Mouse (Mus musculus) limb, embryonic 11.5 days (tissue): Measurements from ENCODE around the gene Bmpr1a. TPM values are rescaled to one million over a fixed set of nuclear protein-coding genes. Genes with fewer than 3 reads are reported as not detected.

Source experiments
- ATAC-seq: fragments of 200-750 bp; cut with Nextera tagmentation; 2 replicates; pipeline ENCODE4 v1.8.0; 2017; ENCODE audit warnings: low read depth; ENCODE audit not compliant: insufficient number of reproducible peaks, low FRiP score, low TSS enrichment
- DNase-seq: peaks from one replicate; pipeline ENCODE4 v3.0.0-alpha.2; 2015; ENCODE audit warnings: low spot score
- H3K27ac ChIP-seq: fragments of 300-500 bp; sonication (generic); replicated peaks from 2 replicates; pipeline ENCODE4 v1.5.1; 2014; ENCODE audit warnings: low read depth, mild to moderate bottlenecking, low read length
- H3K27me3 ChIP-seq: fragments of 300-500 bp; sonication (generic); 2 replicates; pipeline ENCODE4 v1.6.1; 2014; ENCODE audit warnings: mild to moderate bottlenecking, low read length, mixed read lengths; ENCODE audit not compliant: control insufficient read depth, insufficient read depth
- H3K36me3 ChIP-seq: fragments of 300-500 bp; sonication (generic); 2 replicates; pipeline ENCODE4 v1.6.1; 2014; ENCODE audit warnings: mild to moderate bottlenecking, low read length, moderate library complexity, mixed read lengths; ENCODE audit not compliant: control insufficient read depth, insufficient read depth
- H3K4me1 ChIP-seq: fragments of 300-500 bp; sonication (generic); 2 replicates; pipeline ENCODE4 v1.6.1; 2014; ENCODE audit warnings: low read length, mixed read lengths; ENCODE audit not compliant: control insufficient read depth, insufficient read depth
- H3K4me2 ChIP-seq: fragments of 300-500 bp; sonication (generic); 2 replicates; pipeline ENCODE4 v1.6.1; 2014; ENCODE audit warnings: low read depth, mild to moderate bottlenecking, moderate library complexity; ENCODE audit not compliant: severe bottlenecking
- H3K4me3 ChIP-seq: fragments of 300-500 bp; sonication (generic); 2 replicates; pipeline ENCODE4 v1.5.1; 2014; ENCODE audit warnings: low read depth, low read length
- H3K9ac ChIP-seq: fragments of 300-500 bp; sonication (generic); 2 replicates; pipeline ENCODE4 v1.6.1; 2014; ENCODE audit warnings: mild to moderate bottlenecking, low read length
- H3K9me3 ChIP-seq: fragments of 300-500 bp; sonication (generic); 2 replicates; pipeline ENCODE4 v1.6.1; 2016; ENCODE audit warnings: low read length; ENCODE audit not compliant: control insufficient read depth
- WGBS: fragments of 180-500 bp; shearing (Covaris S2); extraction: QIAGEN DNeasy Blood & Tissue Kit; methylation state at CpG from one replicate; pipeline ENCODE4 v1.1.7; 2014; 5-methylcytosine and 5-hydroxymethylcytosine counted together
- polyA plus RNA-seq: library from polyadenylated mRNA; unstranded; fragments of >200 nt; fragmentation: Nextera tagmentation; extraction: Ambion mirVana; gene quantifications from 2 replicates; pipeline ENCODE4 v1.2.1, GENCODE M21; 2014

Gene Bmpr1a
- polyA plus RNA-seq, 1 experiment from 2014 or later, result 67.2 TPM

DNA sequence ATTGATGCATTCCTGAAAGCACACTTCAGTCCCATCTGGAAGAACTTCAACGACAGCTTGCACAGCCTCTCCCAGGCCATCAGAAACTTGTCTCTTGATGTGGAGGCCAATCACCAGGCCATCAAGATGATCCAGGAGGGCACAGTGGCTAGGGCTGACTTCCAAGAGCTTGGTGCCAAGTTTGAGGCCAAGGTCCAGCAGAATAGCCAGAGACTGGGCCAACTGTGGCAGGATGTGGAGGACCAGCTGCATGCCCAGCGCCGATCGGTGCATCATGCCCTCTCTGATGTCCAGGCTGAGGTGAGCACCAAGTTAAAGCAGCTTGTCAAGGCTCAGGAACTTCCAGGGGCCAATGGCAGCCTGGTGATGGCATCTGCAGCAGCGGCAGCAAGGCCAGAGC is 105.3 kb downstream of the Bmpr1a start:
- H3K4me2 ChIP-seq, result no peak overlapping the region
- no peak for ATAC-seq
- H3K9ac ChIP-seq, result no peak overlapping the region
- DNase-seq, result no peak
- 89% methylated on average over 5 of the region's 5 CpGs for WGBS
- H3K36me3 ChIP-seq, result peaks cover 2% of the 10 kb centered on the region
- H3K27ac ChIP-seq, result no peak overlapping the region
- H3K4me3 ChIP-seq, result no peak overlapping the region
- H3K9me3 ChIP-seq, result no peaks in the 10 kb centered on the region; the same call in 1 of the 2 replicates
- H3K4me1 ChIP-seq, result no peaks in the 10 kb centered on the region
- H3K27me3 ChIP-seq, result no peaks in the 10 kb centered on the region

DNA sequence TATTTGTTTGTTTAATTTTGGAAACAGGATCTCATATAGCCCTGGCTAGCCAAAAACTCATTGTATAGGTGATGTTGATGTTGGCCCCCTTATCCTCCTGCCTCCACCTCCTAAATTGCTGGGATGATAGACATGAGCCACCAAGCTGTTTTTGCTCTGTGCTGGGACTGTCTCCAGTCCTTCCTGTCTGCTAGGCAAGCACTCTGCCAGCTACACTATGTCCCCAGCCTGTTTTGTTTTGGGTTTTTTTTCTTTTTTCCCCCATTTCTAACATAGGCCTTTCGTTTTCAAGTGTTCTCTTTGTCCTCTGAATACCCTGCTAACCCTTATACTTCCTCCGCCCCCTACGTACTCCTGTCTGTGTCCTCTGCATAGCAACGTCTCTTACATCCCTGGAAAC is 109.8 kb downstream of the Bmpr1a start:
- Histone ChIP-seq H3K27ac (no peak overlapping the region), H3K4me2 (no peak overlapping the region), H3K36me3 (no peaks in the 10 kb centered on the region), H3K9ac (no peak overlapping the region), H3K27me3 (no peaks in the 10 kb centered on the region), H3K9me3 (no peaks in the 10 kb centered on the region), H3K4me1 (no peaks in the 10 kb centered on the region), H3K4me3 (no peak overlapping the region)
- ATAC-seq (no peak), DNase-seq (no peak)
- WGBS, result 81% methylated on average over 4 of the region's 4 CpGs

DNA sequence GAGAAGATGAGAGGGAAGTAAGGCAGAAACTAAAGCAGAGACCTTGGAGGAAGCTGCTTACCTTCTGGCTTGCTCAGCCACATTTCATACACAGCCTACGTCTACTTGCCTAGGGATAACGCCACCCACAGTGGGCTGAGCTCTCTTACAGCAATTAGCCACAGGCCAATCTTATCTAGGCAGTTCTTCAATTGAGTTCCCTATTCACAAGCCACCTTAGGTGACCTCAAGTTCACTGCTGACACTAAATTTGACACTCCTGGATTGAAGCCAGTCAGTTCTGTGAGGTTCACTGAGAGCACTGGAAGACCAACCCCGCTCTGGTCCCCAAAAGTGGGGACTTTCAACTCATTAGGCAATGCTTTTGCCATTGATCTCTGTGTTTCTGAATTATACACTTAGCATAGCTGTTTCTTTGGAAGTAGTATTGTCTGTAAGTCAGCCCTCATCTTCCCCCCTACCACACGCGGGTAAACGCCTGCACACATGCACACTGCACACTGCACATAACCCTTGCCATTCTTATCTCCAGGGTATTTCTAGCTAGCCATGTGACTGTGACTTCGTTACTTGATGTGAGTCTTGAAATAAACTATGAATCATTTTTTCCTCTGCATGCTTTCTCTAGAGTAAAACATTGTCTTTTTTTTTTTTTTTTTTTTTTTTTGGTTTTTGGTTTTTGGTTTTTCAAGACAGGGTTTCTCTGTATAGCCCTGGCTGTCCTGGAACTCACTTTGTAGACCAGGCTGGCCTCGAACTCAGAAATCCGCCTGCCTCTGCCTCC is 120.0 kb downstream of the Bmpr1a start:
- H3K27ac ChIP-seq, result no peak overlapping the region

DNA sequence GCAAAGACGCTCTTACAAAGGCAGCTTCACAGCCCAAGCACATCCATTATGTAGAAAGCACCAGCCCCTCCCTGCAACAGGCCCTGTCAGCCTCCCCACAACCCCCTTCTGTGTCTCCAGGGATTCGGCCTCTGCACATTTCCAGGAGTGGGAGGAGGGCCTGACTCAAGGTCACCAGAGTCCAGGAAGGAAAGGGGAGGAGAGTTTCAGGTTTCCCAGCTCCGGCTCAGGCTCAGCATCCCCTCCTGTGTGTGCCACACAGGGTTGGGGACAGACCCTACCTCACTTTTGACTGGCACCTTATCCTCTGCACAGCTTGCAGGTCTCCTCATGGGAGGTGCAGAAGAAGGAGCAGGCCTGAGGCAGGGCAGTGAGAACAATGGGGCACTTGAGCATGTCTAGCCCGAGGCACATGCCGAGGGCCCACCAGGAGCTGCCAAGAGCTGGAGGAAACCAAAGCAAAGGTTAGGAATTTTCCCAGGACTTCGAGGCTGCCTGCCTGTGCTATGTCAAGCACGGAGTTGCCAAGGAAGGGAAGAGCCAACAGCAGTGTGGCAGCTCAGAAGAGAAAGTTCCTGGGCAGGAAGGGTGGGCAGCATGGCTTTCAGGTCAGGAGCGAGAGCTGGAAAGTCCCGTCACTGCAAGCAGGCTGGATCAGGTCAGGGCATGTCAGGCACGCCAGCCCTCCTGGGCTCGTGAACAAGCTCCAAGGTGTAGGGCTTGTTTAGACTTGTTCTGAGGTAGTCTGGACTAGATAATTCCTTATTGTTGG is 124.4 kb downstream of the Bmpr1a start:
- H3K36me3 ChIP-seq, result no peaks in the 10 kb centered on the region
- H3K9ac ChIP-seq, result no peak overlapping the region; the same call in 1 of the 2 replicates
- ATAC-seq (peak; percentile 67), DNase-seq (peak; percentile 67)
- no peaks in the 10 kb centered on the region for H3K9me3 ChIP-seq
- 46% methylated on average over 11 of the region's 11 CpGs for WGBS
- H3K27ac ChIP-seq, result peak overlapping the region; percentile 79
- H3K4me1 ChIP-seq, result peaks cover 8% of the 10 kb centered on the region
- H3K27me3 ChIP-seq, result no peaks in the 10 kb centered on the region
- no peak overlapping the region; the same call in 1 of the 2 replicates for H3K4me2 ChIP-seq
- H3K4me3 ChIP-seq, result no peak overlapping the region

More for the DNA sequence above, 120.0 kb downstream of the Bmpr1a start:
- no peak overlapping the region for H3K4me2 ChIP-seq
- peaks cover 8% of the 10 kb centered on the region for H3K4me1 ChIP-seq
- no peaks in the 10 kb centered on the region for H3K9me3 ChIP-seq
- H3K36me3 ChIP-seq, result no peaks in the 10 kb centered on the region
- no peak for ATAC-seq
- no peak overlapping the region for H3K4me3 ChIP-seq
- WGBS, result 88% methylated on average over 9 of the region's 9 CpGs
- no peak overlapping the region for H3K9ac ChIP-seq
- DNase-seq, result no peak
- no peaks in the 10 kb centered on the region for H3K27me3 ChIP-seq

DNA sequence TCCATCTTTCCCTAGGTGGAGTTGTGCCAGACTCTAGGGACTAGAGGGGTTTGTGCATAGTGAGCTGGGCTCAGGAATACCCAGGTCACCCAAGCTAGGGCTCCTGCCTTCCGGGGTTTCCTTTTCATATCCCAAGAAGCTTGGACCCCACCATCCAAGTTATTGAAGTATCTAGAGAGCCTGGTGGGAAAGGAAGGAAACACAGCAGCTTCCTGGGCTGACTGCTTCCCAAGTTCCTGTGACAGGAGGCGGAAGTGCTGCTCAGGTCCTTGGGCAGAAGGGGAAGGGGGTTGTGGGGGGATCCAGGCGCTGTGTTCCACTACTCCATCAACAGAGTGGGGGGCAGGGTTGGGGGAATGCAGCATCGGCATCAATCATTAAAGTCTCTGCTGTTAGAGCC is 126.0 kb downstream of the Bmpr1a start:
- Histone ChIP-seq H3K27me3 (no peaks in the 10 kb centered on the region), H3K9ac (no peak overlapping the region), H3K36me3 (no peaks in the 10 kb centered on the region), H3K4me3 (no peak overlapping the region), H3K27ac (no peak overlapping the region), H3K9me3 (no peaks in the 10 kb centered on the region), H3K4me1 (peaks cover 8% of the 10 kb centered on the region), H3K4me2 (no peak overlapping the region; the same call in 1 of the 2 replicates)
- no peak for ATAC-seq
- WGBS, result 80% methylated on average over 4 of the region's 4 CpGs
- DNase-seq, result no peak

DNA sequence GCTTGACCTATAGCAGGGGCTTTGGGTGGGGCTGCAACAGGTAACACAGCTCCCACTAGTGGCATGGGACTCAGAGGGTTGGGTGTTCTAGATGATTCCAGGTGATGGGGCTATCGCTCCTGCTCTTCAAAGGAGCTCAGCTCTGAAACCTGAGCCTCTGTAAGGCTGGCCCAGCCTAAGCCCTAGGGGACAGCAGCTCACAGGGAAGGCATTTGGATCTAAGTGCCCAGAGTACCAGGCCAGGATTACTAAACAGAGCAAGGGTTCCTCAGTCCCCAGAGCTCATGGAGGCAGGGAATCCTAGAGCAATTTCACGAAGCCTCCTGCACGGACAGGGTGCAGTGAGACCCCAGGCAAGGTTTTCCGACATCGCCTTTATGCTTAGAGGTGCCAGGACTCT is 127.2 kb downstream of the Bmpr1a start:
- no peak overlapping the region for H3K4me3 ChIP-seq
- no peaks in the 10 kb centered on the region for H3K36me3 ChIP-seq
- no peak overlapping the region for H3K4me2 ChIP-seq
- no peaks in the 10 kb centered on the region for H3K9me3 ChIP-seq
- H3K4me1 ChIP-seq, result peaks cover 8% of the 10 kb centered on the region
- no peak for DNase-seq
- no peak overlapping the region for H3K27ac ChIP-seq
- no peaks in the 10 kb centered on the region for H3K27me3 ChIP-seq
- no peak for ATAC-seq
- WGBS, result 65% methylated on average over 5 of the region's 5 CpGs
- H3K9ac ChIP-seq, result no peak overlapping the region; the same call in 1 of the 2 replicates

DNA sequence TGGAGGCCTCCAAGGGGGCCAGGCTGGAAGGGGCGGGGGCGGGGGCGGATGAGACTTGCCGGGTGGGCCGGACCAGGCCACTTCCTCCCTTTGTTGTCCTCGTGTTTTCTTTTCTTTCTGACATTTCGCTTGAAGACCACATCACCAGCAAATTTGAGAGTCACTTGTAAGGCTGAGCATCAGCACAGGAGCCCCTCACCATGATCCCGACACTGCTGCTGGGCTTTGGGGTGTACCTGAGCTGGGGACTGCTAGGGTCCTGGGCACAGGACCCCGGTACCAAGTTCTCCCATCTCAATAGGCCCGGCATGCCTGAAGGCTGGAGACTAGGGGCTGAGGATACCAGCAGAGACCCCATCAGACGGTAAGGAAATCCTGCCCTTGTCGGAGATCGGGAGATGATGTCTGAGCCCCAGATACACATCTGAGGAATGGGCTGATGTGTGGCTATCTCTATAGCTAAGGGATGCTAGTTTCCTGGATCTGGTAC is 127.7 kb downstream of the Bmpr1a start, which contains the start of gene Mmrn2:
Gene Mmrn2, plus strand, starts transcription at position 51 of the 490 bp plus-strand sequence.
- DNase-seq, result no peak
- Histone ChIP-seq H3K27ac (no peak within 1 kb of the TSS), H3K9ac (no peak within 1 kb of the TSS; the same call in none of the 2 replicates), H3K9me3 (no peaks in the 10 kb centered on the region), H3K4me3 (no peak within 1 kb of the TSS), H3K4me2 (no peak within 1 kb of the TSS), H3K36me3 (no peaks in the 10 kb centered on the region), H3K27me3 (no peaks in the 10 kb centered on the region), H3K4me1 (peaks cover 8% of the 10 kb centered on the region)
- ATAC-seq, result no peak
- 75% methylated on average over 13 of the region's 13 CpGs for WGBS

DNA sequence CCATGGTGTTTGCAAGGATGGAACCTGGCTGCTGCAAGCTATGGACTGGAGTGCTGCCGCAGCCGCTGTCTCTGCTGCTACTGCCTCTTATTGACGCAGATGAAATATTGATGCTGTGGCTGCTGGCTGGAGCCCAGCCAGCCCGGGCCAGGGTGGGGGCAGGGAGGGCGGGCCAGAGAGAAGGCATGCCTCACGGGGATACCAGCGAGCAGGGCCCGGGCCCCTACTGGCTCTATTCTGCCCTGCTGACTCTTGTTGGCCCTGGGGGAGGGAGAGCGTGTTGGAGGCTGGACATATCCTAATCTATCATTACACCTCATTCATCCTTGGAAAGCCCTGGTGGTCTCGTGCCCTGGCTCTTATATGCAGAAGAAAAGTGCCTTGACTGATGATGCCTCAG is 128.6 kb downstream of the Bmpr1a start, which contains the start of gene Sncg:
Gene Sncg, minus strand, starts transcription at position 213 of the 400 bp plus-strand sequence.
- ATAC-seq, result no peak
- Histone ChIP-seq H3K4me1 (peaks cover 8% of the 10 kb centered on the region), H3K27ac (no peak within 1 kb of the TSS), H3K4me2 (no peak within 1 kb of the TSS), H3K9ac (no peak within 1 kb of the TSS; the same call in none of the 2 replicates), H3K9me3 (no peaks in the 10 kb centered on the region), H3K36me3 (no peaks in the 10 kb centered on the region), H3K27me3 (no peaks in the 10 kb centered on the region), H3K4me3 (no peak within 1 kb of the TSS)
- WGBS, result 48% methylated on average over 10 of the region's 10 CpGs
- DNase-seq, result no peak
